In the genomic region with DNA sequence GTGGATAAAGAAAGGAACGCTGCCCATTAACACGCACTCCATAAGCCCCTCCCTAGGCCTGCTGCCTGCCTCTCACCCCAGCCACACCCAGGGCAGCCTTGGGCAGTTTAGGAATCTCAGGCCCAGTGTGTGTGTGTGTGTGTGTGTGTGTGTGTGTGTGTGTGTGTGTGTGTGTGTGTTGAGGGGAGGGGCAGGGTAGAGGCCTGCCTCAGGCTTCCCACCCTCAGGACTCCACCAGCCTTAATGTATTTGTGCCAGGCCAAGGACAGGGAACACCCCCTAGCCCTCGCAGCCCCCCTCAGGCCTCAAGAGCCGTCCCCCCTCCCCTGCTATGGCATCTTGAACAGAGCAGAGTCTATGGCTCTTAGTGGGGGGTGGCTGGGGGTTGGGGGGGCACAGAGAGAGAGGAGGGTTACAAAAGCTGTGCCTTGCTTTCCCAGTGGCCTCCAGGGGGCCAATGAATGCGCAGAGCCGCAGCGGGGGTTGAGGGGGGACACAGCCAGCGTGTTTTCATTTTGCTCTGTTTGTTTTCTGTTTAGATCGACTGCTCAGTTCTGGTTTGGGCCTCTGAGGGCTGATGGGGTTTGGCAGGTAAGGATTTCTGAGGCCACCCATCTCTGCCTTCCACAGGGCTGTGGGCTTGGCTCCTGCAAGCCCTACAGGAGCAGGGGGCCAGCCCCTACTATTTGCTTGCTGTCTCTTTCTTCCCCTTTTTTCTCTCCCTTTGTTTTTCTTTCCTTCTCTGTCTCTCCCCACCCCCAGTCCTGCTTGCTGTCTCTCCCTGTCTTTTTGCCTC, we compare ENCODE assay signal across 11 mouse cellular contexts.
A peak's percentile ranks its signal among the peaks of the same experiment; 100 is the strongest.
DNase-seq lines count a peak whose midpoint lies in the region; ATAC-seq and TF ChIP-seq lines count a peak whose summit lies in the region.
"Had no signal": no experiment of that assay in that cellular context is flagged by ENCODE, and none has a peak within 500 bp of the region (broad histone marks: within the 10 kb centered on the region; RNA-seq: fewer than 3 reads in every experiment).

No protein-coding gene starts in this region.

- H3K4me1 ChIP-seq in kidney, embryonic 15.5 days: peaks cover 29% of the 10 kb centered on the region
- no peaks in the 10 kb centered on the region for H3K4me1 ChIP-seq in hindbrain, postnatal 0 days (ENCODE audit: insufficient read depth, low read length)
- H3K4me1 ChIP-seq in stomach, embryonic 14.5 days (ENCODE audit: control insufficient read depth, insufficient read depth, low read length): no peaks in the 10 kb centered on the region; the same call in 1 of the 2 replicates

- H3K9me3 ChIP-seq in kidney, embryonic 15.5 days (replicated peaks): no peaks in the 10 kb centered on the region
- H3K9me3 ChIP-seq in hindbrain, postnatal 0 days (ENCODE audit: low read length): no peaks in the 10 kb centered on the region
- H3K9me3 ChIP-seq in stomach, embryonic 14.5 days (ENCODE audit: control insufficient read depth, low read depth, low read length): no peaks in the 10 kb centered on the region

- H3K27me3 ChIP-seq in kidney, embryonic 15.5 days: peaks cover 34% of the 10 kb centered on the region
- H3K27me3 ChIP-seq in hindbrain, postnatal 0 days (ENCODE audit: insufficient read depth, low read length): no peaks in the 10 kb centered on the region
- H3K27me3 ChIP-seq in stomach, embryonic 14.5 days (ENCODE audit: control insufficient read depth, insufficient read depth, low read length): no peaks in the 10 kb centered on the region

- peak; percentile 60 for ATAC-seq in kidney, embryonic 15.5 days (replicated peaks; ENCODE audit: low FRiP score)
- ATAC-seq in hindbrain, postnatal 0 days: no peak
- 0 out of 2 replicates have a peak, but pooled peaks have one; percentile 42 for ATAC-seq in stomach, embryonic 14.5 days (ENCODE audit: insufficient number of reproducible peaks, insufficient read depth, low FRiP score, low read depth)
- ATAC-seq: Patski had no signal

- no peak overlapping the region for H3K9ac ChIP-seq in kidney, embryonic 15.5 days
- no peak overlapping the region for H3K9ac ChIP-seq in hindbrain, postnatal 0 days (replicated peaks; ENCODE audit: low read length)
- no peak overlapping the region for H3K9ac ChIP-seq in stomach, embryonic 14.5 days (replicated peaks; ENCODE audit: low read depth, low read length)

- no peaks in the 10 kb centered on the region for H3K36me3 ChIP-seq in kidney, embryonic 15.5 days
- no peaks in the 10 kb centered on the region for H3K36me3 ChIP-seq in hindbrain, postnatal 0 days (ENCODE audit: insufficient read depth, low read length)
- H3K36me3 ChIP-seq in stomach, embryonic 14.5 days (ENCODE audit: control insufficient read depth, insufficient read depth, low read length): no peaks in the 10 kb centered on the region

- TF ChIP-seq CTCF in hindbrain, postnatal 0 days (IDR thresholded peaks at IDR 0.05; ENCODE audit: low read depth): 0 out of 2 replicates have a peak, but pooled peaks have one; percentile 13

- H3K4me2 ChIP-seq in kidney, embryonic 15.5 days: no peak overlapping the region
- no peak overlapping the region for H3K4me2 ChIP-seq in hindbrain, postnatal 0 days (ENCODE audit: low read depth, low read length)
- no peak overlapping the region for H3K4me2 ChIP-seq in stomach, embryonic 14.5 days (replicated peaks; ENCODE audit: low read depth, low read length)
- H3K4me2 ChIP-seq: heart, embryonic 11.5 days had no signal

- WGBS in kidney, embryonic 15.5 days: 39% methylated on average over 9 of the region's 9 CpGs
- 33% methylated on average over 8 of the region's 9 CpGs for WGBS in hindbrain, postnatal 0 days
- 28% methylated on average over 8 of the region's 9 CpGs for WGBS in stomach, embryonic 14.5 days

- H3K27ac ChIP-seq in kidney, embryonic 15.5 days: peak overlapping the region; percentile 41
- no peak overlapping the region for H3K27ac ChIP-seq in hindbrain, postnatal 0 days
- H3K27ac ChIP-seq in stomach, embryonic 14.5 days (ENCODE audit: low read length): no peak overlapping the region

- DNase-seq in kidney, postnatal 14 days: no peak
- no peak for DNase-seq in hindbrain, postnatal 0 days (ENCODE audit: low spot score)
- peak; percentile 46 for DNase-seq in lung, postnatal 25 days (ENCODE audit: low spot score)
- no peak for DNase-seq in right cerebral cortex, adult 2 months (ENCODE audit: low spot score in 2 of 2)
- DNase-seq in thymus, postnatal 0 days (ENCODE audit: low spot score): no peak
- DNase-seq in adrenal gland, adult 18-20 months (ENCODE audit: low spot score in 2 of 2): no peak
- DNase-seq: B cell, adult 2 months had no signal

- H3K4me3 ChIP-seq in kidney, embryonic 15.5 days (replicated peaks): no peak overlapping the region
- no peak overlapping the region for H3K4me3 ChIP-seq in hindbrain, postnatal 0 days (ENCODE audit: low read length)
- H3K4me3 ChIP-seq in stomach, embryonic 14.5 days (ENCODE audit: low read depth, low read length): no peak overlapping the region
